Mouse (Mus musculus) CH12.LX (cell line): ENCODE results near the gene Lzts3.
A peak's percentile ranks its signal among the peaks of the same experiment; 100 is the strongest.

Source experiments
- BHLHE40 ChIP-seq: IDR thresholded peaks from 2 replicates; pipeline ENCODE4 v1.6.1; 2011; ENCODE audit warnings: mild to moderate bottlenecking, low read depth, low read length, improper control_type of control experiment
- CTCF ChIP-seq, 2 experiments: IDR thresholded peaks in 1 of 2; conservative IDR thresholded peaks in 1 of 2; 2 replicates each; pipeline ENCODE4 v1.5.1; 2011 to 2012; ENCODE audit warnings: low read depth in 2 of 2, low read length in 2 of 2, improper control_type of control experiment in 1 of 2, inconsistent platforms in 1 of 2, mild to moderate bottlenecking in 1 of 2, moderate library complexity in 1 of 2
- ELF1 ChIP-seq: IDR thresholded peaks from 2 replicates; pipeline ENCODE4 v1.6.1; 2014; ENCODE audit warnings: low read depth, mild to moderate bottlenecking, inconsistent platforms, low read length, improper control_type of control experiment
- EP300 ChIP-seq: IDR thresholded peaks from 2 replicates; pipeline ENCODE4 v1.6.1; 2011; ENCODE audit warnings: low read length, improper control_type of control experiment
- MAX ChIP-seq: IDR thresholded peaks from 2 replicates; pipeline ENCODE4 v1.6.1; 2011; ENCODE audit warnings: low read length, improper control_type of control experiment
- MYC ChIP-seq: IDR thresholded peaks from 2 replicates; pipeline ENCODE4 v1.6.1; 2011; ENCODE audit warnings: low read depth, mild to moderate bottlenecking, improper control_type of control experiment, low read length
- POLR2A ChIP-seq: IDR thresholded peaks from 2 replicates; pipeline ENCODE4 v1.6.1; 2011; ENCODE audit warnings: low read depth, mild to moderate bottlenecking, improper control_type of control experiment, low read length
- RAD21 ChIP-seq: IDR thresholded peaks from 2 replicates; pipeline ENCODE4 v1.6.1; 2011; ENCODE audit warnings: low read depth, mild to moderate bottlenecking, low read length, improper control_type of control experiment, moderate library complexity
- TCF12 ChIP-seq: IDR thresholded peaks from 2 replicates; pipeline ENCODE4 v1.6.1; 2014; ENCODE audit warnings: low read depth, mild to moderate bottlenecking, inconsistent platforms, low read length, improper control_type of control experiment
- USF1 ChIP-seq: IDR thresholded peaks from 2 replicates; pipeline ENCODE4 v1.6.1; 2014; ENCODE audit warnings: low read depth, mild to moderate bottlenecking, inconsistent platforms, low read length, improper control_type of control experiment
- USF2 ChIP-seq: conservative IDR thresholded peaks from 2 replicates; pipeline ENCODE4 v1.6.1; 2011; ENCODE audit warnings: low read depth, low read length, improper control_type of control experiment
- ZC3H11A ChIP-seq: IDR thresholded peaks from 2 replicates; pipeline ENCODE4 v1.6.1; 2012; ENCODE audit warnings: low read depth, mild to moderate bottlenecking, inconsistent platforms, low read length, improper control_type of control experiment
- ZKSCAN1 ChIP-seq: IDR thresholded peaks from 2 replicates; pipeline ENCODE4 v1.6.1; 2012; ENCODE audit warnings: low read depth, inconsistent platforms, low read length, improper control_type of control experiment, borderline replicate concordance
- ZNF384 ChIP-seq: IDR thresholded peaks from 2 replicates; pipeline ENCODE4 v1.6.1; 2012; ENCODE audit warnings: low read depth, low read length, improper control_type of control experiment, inconsistent platforms

- TF ChIP-seq RAD21 = no peak
- no peak for TF ChIP-seq MAX
- TF ChIP-seq ZC3H11A = no peak
- TF ChIP-seq POLR2A = peak; percentile 87
- TF ChIP-seq USF1 = no peak
- no peak for TF ChIP-seq ZNF384
- TF ChIP-seq CTCF (conservative IDR thresholded peaks at IDR 0.05 in 1 of 2, IDR thresholded peaks at IDR 0.05 in 1 of 2; ENCODE audit: low read depth in 2 of 2, low read length in 2 of 2) = no peak
- TF ChIP-seq ZKSCAN1 = no peak
- TF ChIP-seq USF2 = no peak
- no peak; the same call in 1 of the 2 replicates for TF ChIP-seq EP300
- no peak; the same call in 1 of the 2 replicates for TF ChIP-seq BHLHE40
- TF ChIP-seq MYC = no peak
- TF ChIP-seq TCF12 = peak; percentile 79
- peak; percentile 96 for TF ChIP-seq ELF1
Observed at GRCm38 (mm10) chr2:130629839-130630203, 12.8 kb downstream of the Lzts3 start, which contains the start of the genes Fastkd5 and Ubox5.
